Mouse (Mus musculus) thymus, adult 2 months (tissue): ENCODE measurements around the gene Abi3. TPM values are rescaled to one million over a fixed set of nuclear protein-coding genes. Genes with fewer than 3 reads are reported as not detected.

Experiments
- DNase-seq: peaks from one replicate; pipeline ENCODE4 v3.0.0; 2021
- H3K27ac ChIP-seq: fragments of 200-500 bp; 2 replicates; pipeline ENCODE4 v1.5.1; 2012; ENCODE audit warnings: low read length, control low read depth; ENCODE audit not compliant: control insufficient read depth, insufficient read depth
- H3K27me3 ChIP-seq: fragments of 200-500 bp; 2 replicates; pipeline ENCODE4 v1.6.1; 2012; ENCODE audit warnings: mild to moderate bottlenecking, low read length, moderate library complexity, mixed read lengths; ENCODE audit not compliant: control insufficient read depth, insufficient read depth
- H3K36me3 ChIP-seq: fragments of 200-500 bp; 2 replicates; pipeline ENCODE4 v1.6.1; 2012; ENCODE audit warnings: mild to moderate bottlenecking, low read length, moderate library complexity; ENCODE audit not compliant: control insufficient read depth, insufficient read depth
- H3K4me1 ChIP-seq: fragments of 200-500 bp; replicated peaks from 2 replicates; pipeline ENCODE4 v1.6.1; 2012; ENCODE audit warnings: low read length; ENCODE audit not compliant: control insufficient read depth, insufficient read depth
- H3K4me3 ChIP-seq: fragments of 200-500 bp; 2 replicates; pipeline ENCODE4 v1.5.1; 2012; ENCODE audit warnings: mild to moderate bottlenecking, low read length, control low read depth, moderate library complexity; ENCODE audit not compliant: control insufficient read depth, insufficient read depth
- CTCF ChIP-seq: fragments of 200-500 bp; IDR thresholded peaks from 2 replicates; pipeline ENCODE4 v1.5.1; 2012; ENCODE audit warnings: mild to moderate bottlenecking, control low read depth, low read length, moderate library complexity, borderline replicate concordance; ENCODE audit not compliant: control insufficient read depth, poor library complexity, insufficient read depth; ENCODE audit errors: extremely low read depth
- POLR2A ChIP-seq: fragments of 200-500 bp; IDR thresholded peaks from 2 replicates; pipeline ENCODE4 v1.6.1; 2012; ENCODE audit warnings: mild to moderate bottlenecking, low read length, control low read depth, moderate library complexity; ENCODE audit not compliant: control insufficient read depth, poor library complexity, insufficient read depth; ENCODE audit errors: extremely low read depth
- WGBS: fragments of 180-500 bp; shearing (Covaris S2); methylation state at CpG from one replicate; pipeline ENCODE4 v1.1.7; 2018; 5-methylcytosine and 5-hydroxymethylcytosine counted together
- polyA plus RNA-seq: library from polyadenylated mRNA; depleted of rRNA; stranded (reverse); fragments of >200 nt; gene quantifications from 2 replicates; pipeline ENCODE4 v1.2.3, GENCODE M21; 2012

Abi3 gene
- polyA plus RNA-seq, 1 experiment, result 606 TPM

DNA sequence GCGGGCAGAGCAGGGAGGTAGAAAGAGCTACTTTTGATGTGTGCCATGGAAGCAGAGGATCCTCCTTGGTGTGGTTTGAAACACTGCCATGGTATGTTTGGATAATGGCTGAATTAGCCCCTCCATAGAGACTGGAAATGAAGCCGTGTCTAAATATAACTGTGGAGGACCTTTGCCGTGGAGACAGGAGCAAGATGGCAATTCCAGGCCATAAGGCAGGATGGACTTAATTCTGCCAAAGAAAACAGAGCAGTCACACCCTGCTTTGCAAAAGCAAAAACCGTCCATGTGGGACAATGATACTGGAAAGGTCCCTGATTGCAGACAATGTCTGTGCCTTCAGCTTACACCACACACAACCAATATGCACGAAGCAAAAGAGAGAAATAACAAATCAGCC lies 48.1 kb downstream of the Abi3 start:
- Histone ChIP-seq H3K4me3 (no peak overlapping the region), H3K4me1 (no peaks in the 10 kb centered on the region), H3K27me3 (peaks cover 5% of the 10 kb centered on the region; the same call in 1 of the 2 replicates), H3K27ac (no peak overlapping the region), H3K36me3 (no peaks in the 10 kb centered on the region)
- no peak for TF ChIP-seq POLR2A
- 83% methylated on average over 5 of the region's 5 CpGs for WGBS
- DNase-seq, result no peak

- TF ChIP-seq CTCF, result no peak
- TF ChIP-seq POLR2A, result no peak
- Histone ChIP-seq H3K27ac (no peak overlapping the region), H3K27me3 (peaks cover 5% of the 10 kb centered on the region; the same call in 1 of the 2 replicates), H3K4me1 (no peaks in the 10 kb centered on the region), H3K36me3 (no peaks in the 10 kb centered on the region), H3K4me3 (no peak overlapping the region)
- DNase-seq, result no peak
- WGBS, result 96% methylated on average over 8 of the region's 8 CpGs
Measured at GRCm38 (mm10) chr11:95792950-95793509, 49.2 kb downstream of the Abi3 start.

DNA sequence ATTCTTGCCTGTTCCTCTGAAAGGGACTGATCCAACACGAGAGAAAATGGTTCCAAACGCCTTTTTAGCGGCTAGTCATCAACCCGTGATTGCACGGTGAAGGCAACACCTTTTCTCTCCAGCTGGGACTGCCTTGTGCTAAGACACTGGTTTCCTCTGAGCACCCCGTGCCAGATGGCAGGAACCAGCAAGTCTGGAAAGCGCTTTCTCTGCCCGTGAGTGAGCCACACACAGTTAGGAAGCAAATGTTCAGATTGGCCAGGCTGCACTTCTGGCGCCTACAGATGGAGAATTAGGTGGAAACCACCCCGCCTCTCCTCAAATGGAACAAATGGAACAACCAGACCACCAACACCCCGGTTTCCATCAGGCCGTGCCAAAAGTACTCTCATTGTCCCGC lies 50.5 kb downstream of the Abi3 start:
- no peak for DNase-seq
- H3K27ac ChIP-seq, result no peak overlapping the region
- peaks cover 4% of the 10 kb centered on the region; the same call in 1 of the 2 replicates for H3K27me3 ChIP-seq
- TF ChIP-seq POLR2A (no peak), CTCF (no peak)
- no peaks in the 10 kb centered on the region for H3K4me1 ChIP-seq
- H3K36me3 ChIP-seq, result no peaks in the 10 kb centered on the region
- no peak overlapping the region for H3K4me3 ChIP-seq
- WGBS, result 92% methylated on average over 13 of the region's 13 CpGs

DNA sequence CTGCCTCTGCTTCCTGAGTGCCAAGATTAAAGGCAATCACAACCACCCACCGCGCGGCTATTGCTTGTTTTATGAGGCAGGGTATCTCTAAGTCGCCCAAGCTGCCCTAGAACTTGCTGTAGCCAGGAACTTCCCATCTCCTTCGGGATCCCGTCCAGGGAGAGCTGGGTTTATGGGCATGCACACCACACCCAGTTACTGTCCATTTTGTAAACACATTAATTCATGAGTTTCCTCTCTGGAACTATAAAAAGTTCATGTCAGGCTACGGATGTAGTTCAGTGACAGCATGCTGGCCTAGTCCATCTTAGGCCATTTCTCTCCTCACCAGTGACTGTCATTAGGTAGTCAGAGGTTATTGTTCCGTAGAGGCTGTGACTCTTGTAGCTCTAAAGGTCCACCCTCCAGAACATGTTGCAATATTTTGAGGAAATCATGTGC lies 52.8 kb downstream of the Abi3 start:
- Histone ChIP-seq H3K36me3 (no peaks in the 10 kb centered on the region), H3K4me1 (no peaks in the 10 kb centered on the region), H3K27ac (no peak overlapping the region), H3K4me3 (no peak overlapping the region), H3K27me3 (no peaks in the 10 kb centered on the region)
- WGBS, result 94% methylated on average over 8 of the region's 8 CpGs
- TF ChIP-seq CTCF (no peak), POLR2A (no peak)
- DNase-seq, result no peak

- Histone ChIP-seq H3K36me3 (no peaks in the 10 kb centered on the region), H3K27me3 (no peaks in the 10 kb centered on the region), H3K4me1 (no peaks in the 10 kb centered on the region), H3K27ac (no peak overlapping the region), H3K4me3 (no peak overlapping the region)
- WGBS, result 93% methylated on average over 6 of the region's 6 CpGs
- TF ChIP-seq POLR2A, result no peak
- no peak for TF ChIP-seq CTCF
- no peak for DNase-seq
Measured at GRCm38 (mm10) chr11:95786511-95786910, 55.8 kb downstream of the Abi3 start.

- Histone ChIP-seq H3K36me3 (no peaks in the 10 kb centered on the region), H3K27ac (no peak overlapping the region), H3K4me1 (no peaks in the 10 kb centered on the region), H3K27me3 (no peaks in the 10 kb centered on the region), H3K4me3 (no peak overlapping the region)
- WGBS, result 96% methylated on average over 4 of the region's 4 CpGs
- DNase-seq, result no peak
- TF ChIP-seq POLR2A (no peak), CTCF (no peak)
Measured at GRCm38 (mm10) chr11:95785675-95786074, 56.6 kb downstream of the Abi3 start.

GRCm38 (mm10) chr11:95783958-95784357 lies 58.3 kb downstream of the Abi3 start:
- DNase-seq, result no peak
- H3K27me3 ChIP-seq, result no peaks in the 10 kb centered on the region
- H3K4me3 ChIP-seq, result no peak overlapping the region
- no peaks in the 10 kb centered on the region for H3K36me3 ChIP-seq
- TF ChIP-seq CTCF (no peak), POLR2A (no peak)
- no peaks in the 10 kb centered on the region for H3K4me1 ChIP-seq
- WGBS, result 95% methylated on average over 9 of the region's 9 CpGs
- H3K27ac ChIP-seq, result no peak overlapping the region
